Mouse (Mus musculus) kidney, postnatal 0 days (tissue): ENCODE results near the gene Il12a. TPM values are rescaled to one million over a fixed set of nuclear protein-coding genes. Genes with fewer than 3 reads are reported as not detected.

Experiments
- ATAC-seq: fragments of 200-750 bp; cut with Nextera tagmentation; replicated peaks from 2 replicates; pipeline ENCODE4 v1.8.0; 2017; ENCODE audit warnings: low read depth, moderate number of reproducible peaks, moderate TSS enrichment, moderate library complexity; ENCODE audit not compliant: low FRiP score
- DNase-seq: peaks from one replicate; pipeline ENCODE4 v3.0.0-alpha.2; 2016; ENCODE audit warnings: low spot score
- H3K27ac ChIP-seq: fragments of 300-500 bp; sonication (generic); 2 replicates; pipeline ENCODE4 v1.5.1; 2014; ENCODE audit warnings: mild to moderate bottlenecking
- H3K27me3 ChIP-seq: fragments of 300-500 bp; sonication (generic); 2 replicates; pipeline ENCODE4 v1.6.1; 2014; ENCODE audit warnings: low read length, mixed read lengths; ENCODE audit not compliant: insufficient read depth
- H3K36me3 ChIP-seq: fragments of 300-500 bp; sonication (generic); 2 replicates; pipeline ENCODE4 v1.6.1; 2014; ENCODE audit warnings: low read length, mixed read lengths; ENCODE audit not compliant: insufficient read depth
- H3K4me1 ChIP-seq: fragments of 300-500 bp; sonication (generic); replicated peaks from 2 replicates; pipeline ENCODE4 v1.6.1; 2014; ENCODE audit warnings: antibody characterized with exemption, low read length, mixed read lengths; ENCODE audit not compliant: insufficient read depth
- H3K4me2 ChIP-seq: fragments of 300-500 bp; sonication (generic); 2 replicates; pipeline ENCODE4 v1.6.1; 2014; ENCODE audit warnings: mild to moderate bottlenecking, low read length, moderate library complexity, mixed read lengths
- H3K4me3 ChIP-seq: fragments of 300-500 bp; sonication (generic); replicated peaks from 2 replicates; pipeline ENCODE4 v1.5.1; 2014; ENCODE audit warnings: low read depth, low read length
- H3K9ac ChIP-seq: fragments of 300-500 bp; sonication (generic); 2 replicates; pipeline ENCODE4 v1.6.1; 2014; ENCODE audit warnings: low read depth, low read length
- H3K9me3 ChIP-seq: fragments of 300-500 bp; sonication (generic); replicated peaks from 2 replicates; pipeline ENCODE4 v1.6.1; 2016; ENCODE audit warnings: low read length, inconsistent platforms, mixed read lengths
- CTCF ChIP-seq: IDR thresholded peaks from 2 replicates; pipeline ENCODE4 v1.5.1; 2016; ENCODE audit warnings: antibody characterized with exemption, low read depth, mild to moderate bottlenecking, moderate library complexity
- WGBS: fragments of 180-500 bp; shearing (Covaris S2); extraction: QIAGEN DNeasy Blood & Tissue Kit; methylation state at CpG from one replicate; pipeline ENCODE4 v1.1.7; 2014; 5-methylcytosine and 5-hydroxymethylcytosine counted together
- polyA plus RNA-seq: library from polyadenylated mRNA; unstranded; fragments of >200 nt; fragmentation: Nextera tagmentation; extraction: Ambion mirVana; gene quantifications from 2 replicates; pipeline ENCODE4 v1.2.1, GENCODE M21; 2015

The Il12a gene
- polyA plus RNA-seq, 1 experiment from 2014 or later: 0.72 TPM

GRCm38 (mm10) chr3:68669418-68669974, 20.9 kb upstream of the Il12a start:
- H3K9ac ChIP-seq: no peak overlapping the region
- H3K4me3 ChIP-seq: no peak overlapping the region
- no peaks in the 10 kb centered on the region for H3K36me3 ChIP-seq
- H3K4me1 ChIP-seq: no peaks in the 10 kb centered on the region
- ATAC-seq (no peak), DNase-seq (no peak)
- WGBS: 63% methylated on average over 5 of the region's 5 CpGs
- no peak for TF ChIP-seq CTCF
- no peaks in the 10 kb centered on the region for H3K9me3 ChIP-seq
- no peak overlapping the region for H3K4me2 ChIP-seq
- H3K27me3 ChIP-seq: no peaks in the 10 kb centered on the region
- H3K27ac ChIP-seq: no peak overlapping the region

DNA sequence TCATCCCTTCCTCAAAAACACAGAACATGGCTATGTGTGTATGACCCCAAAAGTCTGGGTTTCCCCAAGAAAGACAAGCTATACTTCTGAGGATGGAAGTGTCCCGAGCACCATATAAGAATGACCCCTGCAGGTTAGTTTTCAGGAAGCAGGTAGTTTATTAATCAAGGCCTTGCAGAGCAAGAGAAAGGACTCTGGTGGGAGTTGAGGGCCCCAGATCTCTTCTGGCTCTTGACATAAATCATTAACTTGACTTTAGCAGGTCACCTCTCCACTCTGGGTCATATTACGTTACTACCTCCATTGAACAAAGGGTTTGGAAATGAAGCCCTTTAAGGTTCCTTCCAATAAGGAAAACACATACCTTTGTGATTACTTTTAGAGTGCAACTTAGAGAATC, 15.7 kb upstream of the Il12a start:
- Histone ChIP-seq H3K36me3 (no peaks in the 10 kb centered on the region), H3K4me3 (no peak overlapping the region), H3K9me3 (no peaks in the 10 kb centered on the region), H3K27ac (peak overlapping the region; percentile 50; the same call in 1 of the 2 replicates), H3K9ac (no peak overlapping the region), H3K4me1 (no peaks in the 10 kb centered on the region), H3K27me3 (no peaks in the 10 kb centered on the region), H3K4me2 (no peak overlapping the region)
- DNase-seq (no peak), ATAC-seq (peak; percentile 33; the same call in 1 of the 2 replicates)
- peak; percentile 11; the same call in 1 of the 2 replicates for TF ChIP-seq CTCF
- 25% methylated on average over 2 of the region's 2 CpGs for WGBS

DNA sequence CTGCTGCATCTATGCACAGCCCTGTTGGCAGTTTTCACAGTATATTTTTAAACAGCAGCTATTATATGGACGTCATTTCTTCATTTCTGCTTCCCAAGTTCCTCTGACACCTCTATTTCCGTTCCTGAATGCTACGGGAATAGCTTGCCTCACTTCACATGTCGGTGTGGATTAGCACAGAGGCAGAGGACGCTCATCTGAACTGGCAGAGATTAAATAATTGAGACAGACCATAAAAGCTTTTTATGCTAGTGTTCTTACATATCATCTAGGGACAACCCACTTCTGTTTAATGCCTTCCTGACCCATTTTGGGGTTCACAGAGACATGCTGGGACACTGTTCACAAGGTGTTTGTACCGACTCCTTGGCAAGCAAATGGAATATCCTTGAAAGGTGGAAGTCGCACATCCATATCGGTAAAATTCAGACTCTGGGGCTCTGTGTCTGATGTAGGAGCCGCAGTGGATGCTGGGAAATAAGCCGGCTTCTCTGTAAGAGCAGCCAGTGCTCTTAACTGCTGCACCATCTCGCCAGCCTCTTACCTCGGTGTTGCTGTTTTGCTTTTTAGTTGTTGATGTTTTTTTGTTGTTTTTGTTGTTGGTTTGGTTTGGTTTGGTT, 15.1 kb upstream of the Il12a start:
- Histone ChIP-seq H3K9ac (no peak overlapping the region), H3K4me3 (no peak overlapping the region), H3K36me3 (no peaks in the 10 kb centered on the region), H3K4me2 (no peak overlapping the region), H3K4me1 (no peaks in the 10 kb centered on the region), H3K9me3 (no peaks in the 10 kb centered on the region), H3K27me3 (no peaks in the 10 kb centered on the region), H3K27ac (peak overlapping the region; percentile 50; the same call in 1 of the 2 replicates)
- TF ChIP-seq CTCF: no peak
- DNase-seq: no peak
- 82% methylated on average over 12 of the region's 12 CpGs for WGBS
- ATAC-seq: no peak

GRCm38 (mm10) chr3:68675980-68676678, 14.3 kb upstream of the Il12a start:
- no peak overlapping the region for H3K4me2 ChIP-seq
- 74% methylated on average over 10 of the region's 10 CpGs for WGBS
- H3K4me1 ChIP-seq: no peaks in the 10 kb centered on the region
- TF ChIP-seq CTCF: no peak
- DNase-seq: no peak
- H3K27ac ChIP-seq: no peak overlapping the region
- H3K9ac ChIP-seq: no peak overlapping the region
- H3K27me3 ChIP-seq: no peaks in the 10 kb centered on the region
- no peak overlapping the region for H3K4me3 ChIP-seq
- ATAC-seq: no peak
- no peaks in the 10 kb centered on the region for H3K36me3 ChIP-seq
- no peaks in the 10 kb centered on the region for H3K9me3 ChIP-seq

- H3K27ac ChIP-seq: peak overlapping the region; percentile 42; the same call in 1 of the 2 replicates
- no peaks in the 10 kb centered on the region for H3K9me3 ChIP-seq
- H3K9ac ChIP-seq: no peak overlapping the region
These were observed 13.6 kb upstream of the Il12a start for GRCm38 (mm10) chr3:68676831-68677303.

GRCm38 (mm10) chr3:68678805-68679585, 11.4 kb upstream of the Il12a start:
- 81% methylated on average over 9 of the region's 9 CpGs for WGBS
- TF ChIP-seq CTCF: no peak
- ATAC-seq (no peak), DNase-seq (no peak)
- Histone ChIP-seq H3K4me3 (no peak overlapping the region), H3K9me3 (no peaks in the 10 kb centered on the region), H3K36me3 (no peaks in the 10 kb centered on the region), H3K4me2 (no peak overlapping the region), H3K9ac (no peak overlapping the region), H3K27me3 (no peaks in the 10 kb centered on the region), H3K4me1 (no peaks in the 10 kb centered on the region), H3K27ac (no peak overlapping the region)

More at GRCm38 (mm10) chr3:68676831-68677303, 13.6 kb upstream of the Il12a start:
- ATAC-seq (no peak), DNase-seq (peak; percentile 42)
- no peak for TF ChIP-seq CTCF
- Histone ChIP-seq H3K36me3 (no peaks in the 10 kb centered on the region), H3K4me3 (no peak overlapping the region), H3K27me3 (no peaks in the 10 kb centered on the region), H3K4me2 (peak overlapping the region; percentile 42), H3K4me1 (no peaks in the 10 kb centered on the region)
- WGBS: 35% methylated on average over 17 of the region's 17 CpGs
